Mouse (Mus musculus) pancreas, adult 10 weeks (tissue): Measurements from ENCODE around the gene Gm17677. TPM values are rescaled to one million over a fixed set of nuclear protein-coding genes. Genes with fewer than 3 reads are reported as not detected.

Experiments used
- polyA plus RNA-seq: library from polyadenylated mRNA; stranded (reverse); fragments of 350-450 nt; fragmentation: Illumina TruSeq; extraction: RNeasy Lipid Tissue Mini Kit (QIAGEN cat#74804); gene quantifications from one replicate; pipeline ENCODE4 v1.2.3, GENCODE M21; 2015; ENCODE audit warnings: low read depth, low replicate concordance; ENCODE audit not compliant: insufficient read depth

Gm17677 gene
- polyA plus RNA-seq: not detected

GRCm38 (mm10) chr9:35740749-35741148, at the start of gene Gm17677:
Gm17677 (plus strand) TSS chr9:35741049.

GRCm38 (mm10) chr9:35778009-35778408, 37.2 kb downstream of the Gm17677 start, which contains the start of gene Gm17727:
Gm17727 (minus strand) TSS chr9:35778109.

GRCm38 (mm10) chr9:35790001-35790400, 49.2 kb downstream of the Gm17677 start, which contains the start of the genes Gm27235 and D730048I06Rik:
Gm27235 (minus strand) TSS chr9:35790101.
D730048I06Rik (minus strand) TSS chr9:35790112.

Other genes starting within 250 kb of the Gm17677 start
- not detected for gene Gm1113, start 222.8 kb upstream of the Gm17677 start, polyA plus RNA-seq
- 0.15 TPM for gene Ddx25, start 182.5 kb upstream of the Gm17677 start, polyA plus RNA-seq
- gene Pus3, start 182.5 kb upstream of the Gm17677 start, polyA plus RNA-seq: 3.5 TPM
- not detected for gene Pate2, start 170.8 kb upstream of the Gm17677 start, polyA plus RNA-seq
- gene Hyls1, start 170.7 kb upstream of the Gm17677 start, polyA plus RNA-seq: 1.5 TPM
- not detected for gene Pate4, start 129.1 kb upstream of the Gm17677 start, polyA plus RNA-seq
- not detected for gene Pate3, start 92.8 kb upstream of the Gm17677 start, polyA plus RNA-seq
- not detected for gene Pate1, start 53.7 kb upstream of the Gm17677 start, polyA plus RNA-seq
- gene Gm17727, start 37.1 kb downstream of the Gm17677 start, polyA plus RNA-seq: not detected
- gene Gm27235, start 49.1 kb downstream of the Gm17677 start, polyA plus RNA-seq: not detected
- gene D730048I06Rik, start 49.1 kb downstream of the Gm17677 start, polyA plus RNA-seq: not detected
- gene 9230110F15Rik, start 103.1 kb downstream of the Gm17677 start, polyA plus RNA-seq: not detected
- gene 9230113P08Rik, start 167.4 kb downstream of the Gm17677 start, polyA plus RNA-seq: not detected